Mouse (Mus musculus) heart, embryonic 11.5 days (tissue): Measurements from ENCODE around the gene Adgrl4. TPM values are rescaled to one million over a fixed set of nuclear protein-coding genes. Genes with fewer than 3 reads are reported as not detected.

Experiments used
- ATAC-seq: fragments of 200-750 bp; cut with Nextera tagmentation; replicated peaks from 2 replicates; pipeline ENCODE4 v1.8.0; 2017; ENCODE audit warnings: moderate library complexity; ENCODE audit not compliant: insufficient number of reproducible peaks, low FRiP score, low TSS enrichment
- H3K27ac ChIP-seq: fragments of 300-500 bp; sonication (generic); 2 replicates; pipeline ENCODE4 v1.5.1; 2014; ENCODE audit warnings: mild to moderate bottlenecking, low read depth, low read length
- H3K27me3 ChIP-seq: fragments of 300-500 bp; sonication (generic); 2 replicates; pipeline ENCODE4 v1.6.1; 2014; ENCODE audit warnings: mild to moderate bottlenecking, low read length, mixed read lengths; ENCODE audit not compliant: control insufficient read depth, insufficient read depth
- H3K36me3 ChIP-seq: fragments of 300-500 bp; sonication (generic); 2 replicates; pipeline ENCODE4 v1.6.1; 2014; ENCODE audit warnings: mild to moderate bottlenecking, low read length, moderate library complexity, mixed read lengths; ENCODE audit not compliant: control insufficient read depth, insufficient read depth
- H3K4me1 ChIP-seq: fragments of 300-500 bp; sonication (generic); 2 replicates; pipeline ENCODE4 v1.6.1; 2014; ENCODE audit warnings: low read length; ENCODE audit not compliant: control insufficient read depth, insufficient read depth
- H3K4me2 ChIP-seq: fragments of 300-500 bp; sonication (generic); 2 replicates; pipeline ENCODE4 v1.6.1; 2014; ENCODE audit warnings: mild to moderate bottlenecking, moderate library complexity
- H3K4me3 ChIP-seq: fragments of 300-500 bp; sonication (generic); 2 replicates; pipeline ENCODE4 v1.5.1; 2014; ENCODE audit warnings: low read depth, low read length
- H3K9ac ChIP-seq: fragments of 300-500 bp; sonication (generic); 2 replicates; pipeline ENCODE4 v1.6.1; 2014; ENCODE audit warnings: mild to moderate bottlenecking, low read depth, low read length, moderate library complexity
- H3K9me3 ChIP-seq: fragments of 300-500 bp; sonication (generic); replicated peaks from 2 replicates; pipeline ENCODE4 v1.6.1; 2016; ENCODE audit warnings: low read length; ENCODE audit not compliant: control insufficient read depth
- WGBS: fragments of 180-500 bp; shearing (Covaris S2); extraction: QIAGEN DNeasy Blood & Tissue Kit; methylation state at CpG from one replicate; pipeline ENCODE4 v1.1.7; 2014; ENCODE audit not compliant: insufficient replicate concordance; 5-methylcytosine and 5-hydroxymethylcytosine counted together
- polyA plus RNA-seq: library from polyadenylated mRNA; unstranded; fragments of >200 nt; fragmentation: Nextera tagmentation; extraction: Ambion mirVana; gene quantifications from 2 replicates; pipeline ENCODE4 v1.2.1, GENCODE M21; 2014

Adgrl4 gene
- polyA plus RNA-seq, 1 experiment from 2014 or later: 8.8 TPM

DNA sequence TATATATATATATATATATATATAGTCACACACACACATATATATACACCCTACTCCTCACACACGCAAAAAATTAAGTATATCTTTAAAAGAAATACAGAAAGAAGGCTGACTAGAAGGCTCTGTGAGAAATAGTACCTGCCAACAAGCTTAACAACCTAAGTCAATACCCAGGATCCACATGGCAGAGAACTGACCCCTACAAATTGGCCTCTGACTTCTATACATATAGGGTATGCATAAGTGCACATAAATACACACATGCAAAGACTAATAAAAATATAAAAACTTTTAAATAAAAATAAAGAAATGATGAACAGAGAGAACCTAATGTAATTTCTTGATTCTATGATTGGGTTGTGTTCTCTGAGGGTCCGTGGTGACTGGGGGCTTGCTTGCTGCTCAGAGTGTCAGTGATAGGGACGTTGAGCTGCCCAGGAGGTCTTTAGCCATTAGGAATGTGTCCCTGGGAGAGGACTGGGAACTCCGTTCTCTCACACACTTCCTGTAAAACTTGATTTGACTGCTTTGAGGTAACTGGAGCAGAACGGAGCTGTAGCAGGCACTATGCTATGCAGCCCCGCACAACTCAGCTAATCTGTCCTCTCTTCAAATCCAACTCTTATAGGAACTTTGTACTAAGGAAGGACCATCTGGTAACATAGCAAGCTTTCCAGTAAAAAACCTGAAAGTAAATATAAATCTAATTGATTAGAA is 17.5 kb downstream of the Adgrl4 start:
- Histone ChIP-seq H3K27ac (no peak overlapping the region), H3K4me2 (no peak overlapping the region), H3K4me3 (no peak overlapping the region), H3K9me3 (no peaks in the 10 kb centered on the region), H3K9ac (no peak overlapping the region), H3K27me3 (no peaks in the 10 kb centered on the region), H3K36me3 (no peaks in the 10 kb centered on the region), H3K4me1 (no peaks in the 10 kb centered on the region)
- WGBS: 48% methylated on average over 6 of the region's 6 CpGs
- ATAC-seq: no peak

DNA sequence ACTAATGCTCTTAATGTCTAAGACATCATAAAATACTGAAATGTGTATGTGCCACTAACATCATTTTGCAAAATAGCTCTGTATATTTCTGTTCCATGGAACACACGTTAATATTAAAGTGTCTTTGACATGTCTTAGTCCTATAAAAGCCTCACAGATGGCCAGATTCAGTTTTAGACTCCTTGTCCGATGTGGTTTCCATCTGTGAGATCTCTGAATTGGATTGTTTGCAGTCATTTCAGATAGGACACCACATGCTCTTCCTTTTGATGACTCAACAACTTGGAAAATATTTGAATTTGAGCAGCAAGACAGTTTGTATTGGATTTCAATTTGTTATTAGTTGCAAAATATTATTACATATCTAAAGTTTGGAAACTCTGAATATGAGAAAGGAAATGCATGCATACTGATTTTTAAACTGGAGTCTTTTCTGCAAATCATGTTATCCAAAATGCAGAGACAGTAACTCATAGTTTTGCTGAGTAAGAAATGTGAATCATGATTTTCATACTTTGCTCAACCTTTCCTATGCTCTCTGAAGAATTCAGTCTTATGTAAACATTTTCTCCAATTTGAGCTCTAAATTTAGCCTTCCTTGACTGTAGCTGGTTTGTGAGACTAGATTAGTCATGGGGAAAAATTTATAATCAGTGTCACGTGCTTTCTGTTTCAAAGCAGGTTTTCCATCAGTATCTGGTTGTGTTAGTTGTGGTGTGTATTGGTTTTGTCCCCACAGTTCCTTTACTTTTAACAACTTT is 21.9 kb downstream of the Adgrl4 start:
- ATAC-seq: no peak
- H3K27me3 ChIP-seq: no peaks in the 10 kb centered on the region
- no peak overlapping the region for H3K4me3 ChIP-seq
- H3K4me1 ChIP-seq: no peaks in the 10 kb centered on the region
- no peaks in the 10 kb centered on the region for H3K36me3 ChIP-seq
- no peak overlapping the region for H3K9ac ChIP-seq
- H3K4me2 ChIP-seq: no peak overlapping the region
- 64% methylated on average over 3 of the region's 3 CpGs for WGBS
- H3K27ac ChIP-seq: no peak overlapping the region
- no peaks in the 10 kb centered on the region for H3K9me3 ChIP-seq

DNA sequence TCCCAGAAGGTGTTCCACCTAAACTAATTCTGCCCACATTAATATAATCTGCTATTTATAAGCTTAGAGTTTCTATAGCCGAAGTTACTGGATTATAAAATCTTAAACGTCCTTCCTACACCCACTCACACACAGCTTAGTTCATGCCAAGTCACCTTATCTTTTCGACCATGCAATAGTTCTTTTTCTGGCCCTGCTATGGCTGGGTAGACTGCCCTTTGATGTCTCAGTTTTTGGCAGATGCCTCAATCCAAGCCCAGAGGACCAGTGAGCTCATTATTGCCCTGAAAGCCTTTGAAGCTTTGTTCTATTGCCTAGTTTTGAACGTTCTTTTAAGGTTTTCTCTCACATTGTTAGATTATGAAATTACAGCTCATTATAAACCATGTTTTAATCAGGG is 27.5 kb downstream of the Adgrl4 start:
- Histone ChIP-seq H3K27ac (no peak overlapping the region), H3K9me3 (no peaks in the 10 kb centered on the region), H3K4me3 (no peak overlapping the region), H3K9ac (no peak overlapping the region), H3K4me1 (no peaks in the 10 kb centered on the region), H3K4me2 (no peak overlapping the region), H3K36me3 (no peaks in the 10 kb centered on the region), H3K27me3 (no peaks in the 10 kb centered on the region)
- ATAC-seq: no peak
- 56% methylated on average over 4 of the region's 4 CpGs for WGBS

DNA sequence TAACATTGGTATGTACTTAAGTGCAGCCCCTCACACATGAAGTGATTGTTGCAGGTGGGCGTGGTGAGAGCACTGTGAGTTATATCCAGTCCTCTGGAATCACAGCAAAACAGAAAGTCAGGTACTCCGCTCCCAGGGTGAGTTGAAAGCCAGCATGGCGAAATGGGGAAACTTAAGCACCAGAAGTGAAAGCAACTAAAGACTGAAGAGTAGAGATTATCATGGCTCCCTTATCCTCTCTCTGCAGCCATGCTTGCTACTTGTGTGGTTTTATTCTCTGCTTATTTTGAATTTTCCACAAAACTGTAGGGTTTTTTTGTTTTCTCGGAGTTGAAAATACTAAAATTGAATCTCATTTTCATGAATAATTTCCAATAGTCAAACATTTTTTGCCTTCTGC is 51.2 kb downstream of the Adgrl4 start:
- Histone ChIP-seq H3K27ac (no peak overlapping the region), H3K4me3 (no peak overlapping the region), H3K9ac (no peak overlapping the region), H3K36me3 (no peaks in the 10 kb centered on the region), H3K9me3 (no peaks in the 10 kb centered on the region), H3K27me3 (no peaks in the 10 kb centered on the region), H3K4me1 (no peaks in the 10 kb centered on the region), H3K4me2 (no peak overlapping the region)
- 87% methylated on average over 4 of the region's 4 CpGs for WGBS
- ATAC-seq: no peak

DNA sequence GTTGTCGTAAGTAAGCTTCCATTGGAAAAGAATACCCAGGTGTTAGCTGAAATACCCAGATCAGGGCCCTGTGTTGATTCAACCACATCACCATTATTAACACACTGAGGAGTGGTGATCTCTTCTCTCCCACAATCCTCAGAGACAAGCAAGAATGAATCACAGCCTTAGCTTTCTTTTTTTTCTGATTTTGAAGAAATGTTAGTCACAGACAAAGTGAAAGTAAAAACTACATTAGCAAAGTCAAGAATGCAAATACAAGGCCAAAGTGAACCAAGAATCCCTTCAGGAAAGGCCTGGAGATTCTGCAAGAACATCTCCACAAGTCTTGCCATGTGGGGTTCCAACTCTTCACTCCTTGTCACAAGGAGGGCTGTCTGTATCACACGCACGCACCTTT is 67.9 kb downstream of the Adgrl4 start:
- no peaks in the 10 kb centered on the region for H3K27me3 ChIP-seq
- ATAC-seq: no peak
- no peak overlapping the region for H3K4me3 ChIP-seq
- WGBS: 84% methylated on average over 3 of the region's 3 CpGs
- H3K36me3 ChIP-seq: no peaks in the 10 kb centered on the region
- H3K9me3 ChIP-seq: no peaks in the 10 kb centered on the region
- H3K9ac ChIP-seq: no peak overlapping the region
- H3K4me1 ChIP-seq: no peaks in the 10 kb centered on the region
- H3K27ac ChIP-seq: no peak overlapping the region
- H3K4me2 ChIP-seq: no peak overlapping the region

DNA sequence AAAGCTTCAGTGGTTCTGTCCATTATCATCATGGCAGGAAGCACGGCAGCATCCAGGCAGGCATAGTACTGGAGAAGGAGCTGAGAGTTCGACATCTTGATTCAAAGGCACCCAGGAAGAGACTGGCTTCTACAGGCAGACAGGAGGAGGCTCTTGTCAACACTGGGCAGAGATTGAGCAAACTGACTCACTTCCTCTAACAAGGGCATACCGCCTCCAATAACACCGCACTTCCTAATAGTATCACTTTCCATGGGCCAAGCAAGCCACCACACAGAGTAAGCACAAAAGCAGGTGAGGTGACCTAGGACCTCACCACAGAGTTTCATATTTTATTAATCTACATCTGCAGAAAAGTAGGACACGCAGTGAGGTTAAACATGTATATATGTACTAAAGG is 73.5 kb downstream of the Adgrl4 start:
- no peak overlapping the region for H3K9ac ChIP-seq
- H3K4me3 ChIP-seq: no peak overlapping the region
- H3K4me1 ChIP-seq: no peaks in the 10 kb centered on the region
- H3K27ac ChIP-seq: no peak overlapping the region
- 79% methylated on average over 5 of the region's 5 CpGs for WGBS
- H3K36me3 ChIP-seq: no peaks in the 10 kb centered on the region
- H3K9me3 ChIP-seq: no peaks in the 10 kb centered on the region
- ATAC-seq: no peak
- no peak overlapping the region for H3K4me2 ChIP-seq
- no peaks in the 10 kb centered on the region for H3K27me3 ChIP-seq

DNA sequence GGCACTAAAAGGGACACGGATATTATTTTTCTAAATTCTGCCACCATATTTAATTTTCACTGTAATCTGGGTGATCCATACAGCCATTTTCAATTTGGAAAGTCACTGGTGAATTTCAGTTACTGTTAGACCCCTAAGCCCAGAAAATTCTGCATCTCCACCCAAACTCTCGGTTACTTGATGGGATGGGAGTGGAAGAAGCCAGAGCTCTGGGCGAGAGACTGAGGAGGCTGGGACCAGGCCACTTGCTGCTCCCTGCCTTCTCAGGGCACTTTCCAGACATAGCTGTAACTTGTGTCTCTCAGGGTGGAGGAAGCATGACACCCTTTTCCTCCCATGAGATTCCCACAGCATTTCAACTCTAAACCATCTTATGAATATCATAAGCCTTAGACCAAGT is 109.5 kb downstream of the Adgrl4 start:
- WGBS: 77% methylated on average over 3 of the region's 3 CpGs

DNA sequence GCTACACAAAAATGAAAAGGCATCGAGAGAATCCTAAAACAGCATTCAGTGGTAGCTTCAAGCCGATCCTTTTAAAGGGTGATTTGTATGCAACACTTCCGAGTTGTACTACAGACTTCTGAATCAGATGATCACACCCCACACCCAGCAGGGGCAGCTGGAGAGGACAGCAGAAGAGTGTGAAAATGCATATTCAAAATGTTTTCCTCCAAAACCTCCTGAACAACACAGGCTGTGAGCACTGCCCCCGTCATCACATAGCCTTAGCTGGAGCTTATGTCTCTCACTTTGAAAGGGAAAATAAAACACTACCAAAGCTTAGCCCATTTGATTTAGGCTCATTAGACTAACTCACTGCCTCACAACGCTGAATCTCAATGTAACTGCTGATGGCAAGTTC is 113.3 kb downstream of the Adgrl4 start:
- Histone ChIP-seq H3K27ac (no peak overlapping the region), H3K9ac (no peak overlapping the region), H3K9me3 (no peaks in the 10 kb centered on the region), H3K4me1 (no peaks in the 10 kb centered on the region), H3K4me2 (no peak overlapping the region), H3K27me3 (no peaks in the 10 kb centered on the region), H3K4me3 (no peak overlapping the region), H3K36me3 (no peaks in the 10 kb centered on the region)
- no peak for ATAC-seq
- WGBS: 32% methylated on average over 5 of the region's 5 CpGs

More for the DNA sequence above, 109.5 kb downstream of the Adgrl4 start:
- Histone ChIP-seq H3K4me2 (no peak overlapping the region), H3K27me3 (no peaks in the 10 kb centered on the region), H3K4me3 (no peak overlapping the region), H3K36me3 (no peaks in the 10 kb centered on the region), H3K9ac (no peak overlapping the region), H3K4me1 (no peaks in the 10 kb centered on the region), H3K9me3 (no peaks in the 10 kb centered on the region), H3K27ac (no peak overlapping the region)
- no peak for ATAC-seq

DNA sequence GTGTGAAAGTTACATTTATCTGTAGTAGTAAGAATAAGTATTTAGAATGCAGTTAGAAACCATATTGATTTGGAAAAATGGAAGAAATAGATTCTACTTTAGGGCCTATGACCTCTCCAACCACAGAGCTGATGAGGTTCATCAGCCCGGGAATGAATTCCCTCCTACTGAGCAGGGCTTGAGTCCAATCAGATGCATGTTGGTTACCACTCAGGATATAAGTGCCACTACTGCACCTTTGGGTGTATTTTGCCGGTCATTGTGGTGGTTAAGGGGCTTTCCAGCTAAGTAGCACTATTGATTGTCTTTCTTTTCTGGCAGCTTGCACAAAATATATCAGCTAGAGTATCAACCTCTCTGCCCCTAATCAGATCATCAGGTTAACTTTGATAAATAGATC is 118.9 kb downstream of the Adgrl4 start:
- no peaks in the 10 kb centered on the region for H3K9me3 ChIP-seq
- H3K4me3 ChIP-seq: no peak overlapping the region
- 75% methylated on average over 2 of the region's 2 CpGs for WGBS
- no peaks in the 10 kb centered on the region for H3K27me3 ChIP-seq
- no peak overlapping the region for H3K9ac ChIP-seq
- no peak overlapping the region for H3K4me2 ChIP-seq
- H3K27ac ChIP-seq: no peak overlapping the region
- H3K36me3 ChIP-seq: no peaks in the 10 kb centered on the region
- H3K4me1 ChIP-seq: no peaks in the 10 kb centered on the region
- ATAC-seq: no peak
